Comparison of ENCODE assay signal across 1 mouse cellular context in the genomic region with DNA sequence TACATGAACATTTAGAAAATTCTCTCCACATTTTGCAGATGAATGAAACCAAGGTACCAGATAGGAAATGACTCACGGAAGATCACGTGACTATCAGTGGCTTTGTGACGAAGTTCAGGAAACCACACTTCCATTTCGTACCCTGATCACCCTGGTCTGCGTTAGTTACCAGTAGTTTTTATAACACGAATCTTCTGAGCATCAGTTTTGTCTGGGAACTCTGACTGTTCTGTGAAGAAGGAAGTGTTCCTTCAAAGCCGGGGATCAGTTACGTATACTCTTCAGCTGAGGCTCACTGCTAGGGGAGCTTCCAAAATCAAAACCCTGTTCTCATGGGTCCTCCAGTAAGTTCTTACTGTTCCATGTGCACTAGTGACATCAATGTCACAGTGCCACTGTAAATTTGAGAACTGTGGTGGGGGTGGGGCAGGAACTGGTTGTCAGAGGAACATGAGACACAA.
TF ChIP-seq lines count a peak whose summit lies in the region.

No protein-coding gene starts in this region.

TF ChIP-seq in CH12.LX, 34 proteins besides CTCF, POLR2A, EP300 and RAD21 (continued from another document):
- TF ChIP-seq ZKSCAN1 (IDR thresholded peaks at IDR 0.05; ENCODE audit: borderline replicate concordance, low read depth, low read length) = no peak
- peak; percentile 97 for TF ChIP-seq BHLHE40 (IDR thresholded peaks at IDR 0.05; ENCODE audit: low read depth, low read length)
- no peak for TF ChIP-seq UBTF (IDR thresholded peaks at IDR 0.05; ENCODE audit: low read depth, low read length)
- TF ChIP-seq KAT2A (IDR thresholded peaks at IDR 0.05; ENCODE audit: insufficient replicate concordance, low read length) = no peak
- TF ChIP-seq NELFE (IDR thresholded peaks at IDR 0.05; ENCODE audit: low read depth, low read length) = no peak
- no peak for TF ChIP-seq GABPA (IDR thresholded peaks at IDR 0.05; ENCODE audit: insufficient replicate concordance, low read depth, low read length)
- peak; percentile 53; the same call in 1 of the 2 replicates for TF ChIP-seq MXI1 (IDR thresholded peaks at IDR 0.05; ENCODE audit: low read depth, low read length)
- peak; percentile 60; the same call in 1 of the 2 replicates for TF ChIP-seq CHD1 (IDR thresholded peaks at IDR 0.05; ENCODE audit: low read depth, low read length)
- peak; percentile 94 for TF ChIP-seq USF1 (IDR thresholded peaks at IDR 0.05; ENCODE audit: low read depth, low read length)
- no peak for TF ChIP-seq NRF1 (IDR thresholded peaks at IDR 0.05; ENCODE audit: low read depth, low read length)
- no peak for TF ChIP-seq PAX5 (IDR thresholded peaks at IDR 0.05; ENCODE audit: low read length)
- TF ChIP-seq CHD2 (IDR thresholded peaks at IDR 0.05; ENCODE audit: low read length) = peak; percentile 70; the same call in 1 of the 2 replicates
